Mouse (Mus musculus): ENCODE measurements around the gene Klc1. TPM values are rescaled to one million over a fixed set of nuclear protein-coding genes. Genes with fewer than 3 reads are reported as not detected.
"Not testable (repeated sequence)": the region's sequence is repeated elsewhere in the genome, so short reads cannot be mapped to it uniquely, and the experiment has no call there.

The Klc1 gene
- polyA plus RNA-seq, 1 experiment from 2014 or later: 95.2 TPM

GRCm38 (mm10) chr12:111725338-111726121 lies 33.1 kb upstream of the Klc1 start:
- Histone ChIP-seq H3K4me2 (no peak overlapping the region), H3K4me1 (peaks cover 7% of the 10 kb centered on the region), H3K9me3 (no peaks in the 10 kb centered on the region), H3K27ac (replicated peaks) (peak overlapping the region; percentile 43), H3K9ac (no peak overlapping the region), H3K36me3 (peaks cover 51% of the 10 kb centered on the region), H3K4me3 (no peak overlapping the region), H3K27me3 (replicated peaks) (no peaks in the 10 kb centered on the region)
- ATAC-seq (ENCODE audit: extremely low read depth, insufficient number of reproducible peaks, low FRiP score, low TSS enrichment): no peak
- 69% methylated on average over 12 of the region's 12 CpGs for WGBS

DNA sequence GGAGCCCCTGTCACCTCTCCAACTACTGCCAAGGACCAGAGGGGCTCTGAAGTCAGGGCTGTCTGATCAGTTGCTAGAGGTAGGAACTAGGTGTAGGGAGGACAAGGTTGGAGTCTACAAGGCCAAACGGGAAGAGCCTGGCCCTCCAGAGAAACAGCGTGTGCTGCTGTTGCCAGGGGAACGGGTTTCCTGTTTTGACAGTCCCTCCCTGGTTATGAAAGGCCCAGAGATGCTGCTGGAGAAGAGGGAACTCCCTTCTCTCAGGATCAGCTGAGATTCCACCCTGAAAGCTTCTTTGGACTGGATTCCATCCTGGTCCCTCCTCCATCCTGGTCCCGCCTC lies 32.6 kb upstream of the Klc1 start:
- ATAC-seq (ENCODE audit: extremely low read depth, insufficient number of reproducible peaks, low FRiP score, low TSS enrichment): 0 out of 2 replicates have a peak, but pooled peaks have one; percentile 20
- peak overlapping the region; percentile 43 for H3K27ac ChIP-seq (replicated peaks)
- WGBS: 54% methylated on average over 4 of the region's 4 CpGs

DNA sequence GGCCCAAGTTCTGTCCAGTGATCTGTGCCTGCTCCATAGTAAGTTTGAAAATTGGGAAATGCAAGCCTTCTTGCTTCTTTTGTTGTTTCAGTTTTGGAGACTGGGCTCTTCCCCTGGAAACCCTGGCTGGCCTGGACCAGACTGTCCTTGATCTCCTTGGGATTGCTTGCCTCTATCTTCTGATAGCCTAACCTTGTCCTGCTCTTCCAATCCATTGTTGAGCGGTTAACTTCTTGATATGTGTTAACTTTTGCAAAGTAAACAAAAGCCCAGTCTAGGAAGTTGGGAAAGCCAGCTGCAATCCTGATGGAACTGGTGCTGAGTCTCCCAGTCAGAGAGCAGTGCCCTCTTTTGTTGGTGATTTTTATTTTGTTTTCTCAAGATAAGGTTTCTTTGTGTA lies 30.7 kb upstream of the Klc1 start:
- H3K9ac ChIP-seq: no peak overlapping the region
- H3K4me2 ChIP-seq: no peak overlapping the region
- peaks cover 57% of the 10 kb centered on the region for H3K36me3 ChIP-seq
- peaks cover 18% of the 10 kb centered on the region for H3K4me1 ChIP-seq
- no peaks in the 10 kb centered on the region for H3K9me3 ChIP-seq
- no peak overlapping the region for H3K27ac ChIP-seq (replicated peaks)
- H3K27me3 ChIP-seq (replicated peaks): no peaks in the 10 kb centered on the region
- no peak for ATAC-seq (ENCODE audit: extremely low read depth, insufficient number of reproducible peaks, low FRiP score, low TSS enrichment)
- 75% methylated on average over 1 of the region's 1 CpGs for WGBS
- no peak overlapping the region for H3K4me3 ChIP-seq

More for the DNA sequence above, 32.6 kb upstream of the Klc1 start:
- peaks cover 7% of the 10 kb centered on the region for H3K4me1 ChIP-seq
- peaks cover 54% of the 10 kb centered on the region for H3K36me3 ChIP-seq
- no peaks in the 10 kb centered on the region for H3K27me3 ChIP-seq (replicated peaks)
- H3K9ac ChIP-seq: no peak overlapping the region
- H3K4me2 ChIP-seq: no peak overlapping the region
- no peak overlapping the region for H3K4me3 ChIP-seq
- H3K9me3 ChIP-seq: no peaks in the 10 kb centered on the region

GRCm38 (mm10) chr12:111731822-111732807 lies 26.5 kb upstream of the Klc1 start:
- WGBS: 28% methylated on average over 30 of the region's 30 CpGs
- no peaks in the 10 kb centered on the region for H3K27me3 ChIP-seq (replicated peaks)

DNA sequence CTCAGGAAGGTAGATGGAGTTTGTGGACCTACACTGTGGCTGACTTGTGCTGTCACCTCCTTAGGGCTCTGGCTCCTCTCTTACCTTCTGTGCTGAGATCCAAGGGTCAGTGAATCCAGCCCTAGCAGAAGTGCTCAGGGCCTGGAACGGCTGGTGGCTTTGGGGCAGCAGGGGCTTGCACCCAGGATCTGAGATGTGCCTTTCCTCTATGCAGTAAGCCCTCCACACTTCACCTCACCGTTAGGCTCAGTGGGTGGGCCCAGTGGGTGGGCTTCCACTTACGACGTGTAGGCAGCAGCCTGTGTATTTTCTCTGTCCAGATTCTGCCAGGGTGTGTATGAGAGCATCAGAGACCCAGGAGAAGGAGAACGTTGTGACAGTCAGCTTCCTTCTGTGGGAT lies 25.7 kb upstream of the Klc1 start:
- Histone ChIP-seq H3K9me3 (no peaks in the 10 kb centered on the region), H3K36me3 (peaks cover 21% of the 10 kb centered on the region), H3K27ac (replicated peaks) (no peak overlapping the region), H3K27me3 (replicated peaks) (no peaks in the 10 kb centered on the region), H3K4me2 (0 out of 2 replicates have a peak overlapping the region, but pooled peaks have one; percentile 58), H3K4me1 (peaks cover 11% of the 10 kb centered on the region), H3K9ac (peak overlapping the region; percentile 66; the same call in 1 of the 2 replicates), H3K4me3 (no peak overlapping the region)
- no peak for ATAC-seq (ENCODE audit: extremely low read depth, insufficient number of reproducible peaks, low FRiP score, low TSS enrichment)
- WGBS: 56% methylated on average over 5 of the region's 5 CpGs

More at GRCm38 (mm10) chr12:111731822-111732807, 26.5 kb upstream of the Klc1 start:
- peak overlapping the region; percentile 66; the same call in 1 of the 2 replicates for H3K9ac ChIP-seq
- H3K4me3 ChIP-seq: 0 out of 2 replicates have a peak overlapping the region, but pooled peaks have one; percentile 26
- peaks cover 11% of the 10 kb centered on the region for H3K4me1 ChIP-seq
- H3K27ac ChIP-seq (replicated peaks): no peak overlapping the region
- peaks cover 28% of the 10 kb centered on the region for H3K36me3 ChIP-seq
- H3K4me2 ChIP-seq: peak overlapping the region; percentile 58
- ATAC-seq (ENCODE audit: extremely low read depth, insufficient number of reproducible peaks, low FRiP score, low TSS enrichment): peak; percentile 49; the same call in 1 of the 2 replicates
- H3K9me3 ChIP-seq: no peaks in the 10 kb centered on the region

DNA sequence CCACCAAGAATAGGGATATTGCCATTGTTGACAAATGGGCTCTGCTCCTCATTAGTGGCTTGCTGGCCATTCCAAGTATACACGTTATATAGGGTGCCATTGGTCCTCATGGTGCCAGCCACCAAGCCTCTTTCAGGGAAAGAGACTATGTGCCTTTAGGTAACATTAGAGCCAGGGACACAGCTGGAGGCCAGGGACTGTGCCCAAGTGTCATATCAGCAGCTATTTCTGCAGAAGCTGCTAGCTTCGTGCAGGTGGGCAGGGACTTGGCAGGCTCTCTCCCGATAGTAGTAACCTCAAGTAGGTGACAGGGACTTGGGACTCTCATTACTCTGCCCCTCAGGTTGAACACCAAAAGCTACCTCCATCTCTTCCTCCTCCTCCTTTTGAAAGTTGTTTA lies 23.7 kb upstream of the Klc1 start:
- Histone ChIP-seq H3K4me3 (no peak overlapping the region), H3K9ac (no peak overlapping the region), H3K9me3 (no peaks in the 10 kb centered on the region), H3K4me2 (no peak overlapping the region), H3K4me1 (peaks cover 11% of the 10 kb centered on the region), H3K36me3 (peaks cover 10% of the 10 kb centered on the region), H3K27me3 (replicated peaks) (no peaks in the 10 kb centered on the region), H3K27ac (replicated peaks) (no peak overlapping the region)
- 70% methylated on average over 3 of the region's 3 CpGs for WGBS
- ATAC-seq (ENCODE audit: extremely low read depth, insufficient number of reproducible peaks, low FRiP score, low TSS enrichment): no peak

DNA sequence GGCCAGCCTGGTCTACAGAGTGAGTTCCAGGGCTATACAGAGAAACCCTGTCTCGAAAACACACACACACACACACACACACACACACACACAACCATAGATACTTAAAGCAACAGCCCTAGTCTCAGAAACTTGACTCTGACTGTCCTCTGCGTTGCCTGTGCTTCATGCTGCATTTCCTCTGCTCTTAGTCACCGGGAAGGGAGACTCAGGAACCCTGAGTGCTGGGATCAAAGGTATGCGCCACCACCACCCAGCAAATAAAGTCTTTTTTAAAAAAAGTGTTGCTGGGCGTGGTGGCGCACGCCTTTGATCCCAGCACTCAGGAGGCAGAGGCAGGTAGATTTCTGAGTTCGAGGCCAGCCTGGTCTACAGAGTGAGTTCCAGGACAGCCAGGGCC lies 22.0 kb upstream of the Klc1 start:
- H3K4me3 ChIP-seq, H3K9ac ChIP-seq, H3K36me3 ChIP-seq: not testable (repeated sequence)

GRCm38 (mm10) chr12:111737370-111737769 lies 21.3 kb upstream of the Klc1 start:
- ATAC-seq (ENCODE audit: extremely low read depth, insufficient number of reproducible peaks, low FRiP score, low TSS enrichment): no peak
- H3K36me3 ChIP-seq: no peaks in the 10 kb centered on the region
- no peak overlapping the region for H3K27ac ChIP-seq (replicated peaks)
- H3K27me3 ChIP-seq (replicated peaks): no peaks in the 10 kb centered on the region
- peaks cover 16% of the 10 kb centered on the region for H3K4me1 ChIP-seq
- no peaks in the 10 kb centered on the region for H3K9me3 ChIP-seq
- no peak overlapping the region for H3K4me3 ChIP-seq
- WGBS: 54% methylated on average over 9 of the region's 9 CpGs
- H3K4me2 ChIP-seq: no peak overlapping the region
- H3K9ac ChIP-seq: no peak overlapping the region

More for the DNA sequence above, 22.0 kb upstream of the Klc1 start:
- not testable (repeated sequence) for H3K4me2 ChIP-seq; H3K9me3 ChIP-seq; H3K27ac ChIP-seq (replicated peaks); H3K27me3 ChIP-seq (replicated peaks); ATAC-seq (ENCODE audit: extremely low read depth, insufficient number of reproducible peaks, low FRiP score, low TSS enrichment)
- H3K4me1 ChIP-seq: peaks cover 21% of the 10 kb centered on the region
- 83% methylated on average over 8 of the region's 8 CpGs for WGBS

GRCm38 (mm10) chr12:111738754-111739153 lies 19.9 kb upstream of the Klc1 start:
- H3K4me1 ChIP-seq: peaks cover 15% of the 10 kb centered on the region
- 16% methylated on average over 3 of the region's 3 CpGs for WGBS
- no peaks in the 10 kb centered on the region for H3K9me3 ChIP-seq
- no peak overlapping the region for H3K4me2 ChIP-seq
- no peak overlapping the region for H3K4me3 ChIP-seq
- no peak for ATAC-seq (ENCODE audit: extremely low read depth, insufficient number of reproducible peaks, low FRiP score, low TSS enrichment)
- H3K27me3 ChIP-seq (replicated peaks): no peaks in the 10 kb centered on the region
- H3K9ac ChIP-seq: no peak overlapping the region
- no peaks in the 10 kb centered on the region for H3K36me3 ChIP-seq
- H3K27ac ChIP-seq (replicated peaks): no peak overlapping the region

DNA sequence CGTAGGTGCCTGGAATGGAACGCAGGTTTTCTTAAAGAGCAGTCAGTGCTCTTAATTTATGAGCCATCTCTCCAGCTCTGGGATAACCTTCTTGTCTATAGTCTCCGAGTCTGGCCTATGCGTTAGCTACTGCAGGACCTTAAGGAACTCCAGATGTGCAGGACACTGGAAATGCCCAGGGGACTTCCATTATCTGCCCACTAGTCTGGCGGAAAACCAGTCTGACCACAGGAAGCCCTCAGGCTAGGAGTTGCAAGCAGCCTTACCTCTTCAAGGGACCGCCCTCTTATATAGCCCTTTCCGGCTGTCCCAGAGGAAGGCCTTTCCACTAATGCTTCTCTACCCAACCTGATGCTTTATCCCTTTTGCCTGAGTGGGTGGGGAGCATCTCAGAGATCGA lies 17.3 kb upstream of the Klc1 start:
- no peak for ATAC-seq (ENCODE audit: extremely low read depth, insufficient number of reproducible peaks, low FRiP score, low TSS enrichment)

GRCm38 (mm10) chr12:111743419-111743818 lies 15.2 kb upstream of the Klc1 start:
- no peak for ATAC-seq (ENCODE audit: extremely low read depth, insufficient number of reproducible peaks, low FRiP score, low TSS enrichment)
- no peak overlapping the region for H3K9ac ChIP-seq
- H3K4me2 ChIP-seq: no peak overlapping the region
- no peak overlapping the region for H3K4me3 ChIP-seq
- no peaks in the 10 kb centered on the region for H3K27me3 ChIP-seq (replicated peaks)
- no peaks in the 10 kb centered on the region for H3K36me3 ChIP-seq
- H3K9me3 ChIP-seq: no peaks in the 10 kb centered on the region
- H3K27ac ChIP-seq (replicated peaks): 0 out of 2 replicates have a peak overlapping the region, but pooled peaks have one; percentile 10
- H3K4me1 ChIP-seq: peaks cover 41% of the 10 kb centered on the region
- WGBS: 62% methylated on average over 2 of the region's 2 CpGs

More for the DNA sequence above, 17.3 kb upstream of the Klc1 start:
- WGBS: 55% methylated on average over 8 of the region's 8 CpGs
- H3K36me3 ChIP-seq: no peaks in the 10 kb centered on the region
- no peak overlapping the region for H3K27ac ChIP-seq (replicated peaks)
- H3K4me2 ChIP-seq: no peak overlapping the region
- no peak overlapping the region for H3K9ac ChIP-seq
- H3K4me3 ChIP-seq: no peak overlapping the region
- peaks cover 36% of the 10 kb centered on the region for H3K4me1 ChIP-seq
- H3K9me3 ChIP-seq: no peaks in the 10 kb centered on the region
- H3K27me3 ChIP-seq (replicated peaks): no peaks in the 10 kb centered on the region

All from heart, embryonic 13.5 days (tissue).